Mouse (Mus musculus) spleen, postnatal 10 days (tissue): ENCODE measurements around the gene Gnptg.
A peak's percentile ranks its signal among the peaks of the same experiment; 100 is the strongest.

Experiments
- DNase-seq, 2 experiments: peaks; one replicate each; pipeline ENCODE4 v3.0.0; 2021 to 2022; ENCODE audit warnings: low spot score in 2 of 2

The Gnptg gene

DNA sequence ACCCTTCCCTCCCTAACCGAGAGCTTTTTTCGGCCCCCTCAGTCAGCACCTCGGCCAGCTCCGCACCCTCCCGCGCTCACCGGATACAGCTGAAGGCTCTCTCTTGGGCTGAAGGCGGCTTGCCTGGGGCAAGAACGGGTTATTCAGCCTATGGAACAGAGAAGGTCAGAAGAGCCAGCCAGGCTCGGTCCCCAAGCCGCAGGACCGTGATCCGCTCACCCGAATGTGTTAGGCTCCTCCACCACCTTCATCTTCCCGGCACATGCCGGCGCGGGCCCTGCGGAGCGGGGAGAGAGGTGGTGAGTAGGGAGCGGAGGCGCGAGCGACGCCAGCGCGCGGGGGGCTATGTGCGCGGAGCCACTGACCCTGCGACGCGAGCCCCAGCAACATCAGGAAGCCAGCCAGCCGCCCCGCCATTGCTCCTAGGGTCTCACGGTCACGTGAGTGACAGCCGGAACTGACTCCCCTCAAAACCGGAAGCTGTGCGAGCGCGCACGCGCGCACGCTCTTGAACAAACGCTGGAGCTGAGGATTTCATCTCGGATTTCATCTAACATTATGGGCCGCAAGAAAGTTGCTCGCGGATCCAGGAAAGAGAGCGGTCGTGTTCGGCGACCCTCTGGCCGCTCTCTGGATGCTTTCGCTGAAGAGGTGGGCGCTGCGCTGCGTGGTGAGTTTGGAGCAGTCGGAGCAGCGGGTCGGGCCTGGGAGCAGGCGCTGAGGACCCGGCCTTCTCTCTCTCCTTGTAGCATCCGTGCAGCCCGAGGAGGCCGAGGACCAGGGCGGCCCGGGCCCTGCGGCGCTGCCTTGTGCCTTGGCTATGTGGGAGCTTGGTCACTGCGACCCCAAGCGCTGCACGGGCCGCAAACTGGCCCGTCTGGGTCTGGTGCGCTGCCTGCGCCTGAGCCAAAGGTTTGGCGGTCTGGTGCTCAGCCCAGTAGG, at the start of gene Gnptg, which contains the start of gene Tsr3:
Gene Gnptg, minus strand, starts transcription at position 430 of the 942 bp plus-strand sequence.
Gene Tsr3, plus strand, starts transcription at position 476 of the 942 bp plus-strand sequence.
- peak; percentile 65 to 86 for DNase-seq

DNA sequence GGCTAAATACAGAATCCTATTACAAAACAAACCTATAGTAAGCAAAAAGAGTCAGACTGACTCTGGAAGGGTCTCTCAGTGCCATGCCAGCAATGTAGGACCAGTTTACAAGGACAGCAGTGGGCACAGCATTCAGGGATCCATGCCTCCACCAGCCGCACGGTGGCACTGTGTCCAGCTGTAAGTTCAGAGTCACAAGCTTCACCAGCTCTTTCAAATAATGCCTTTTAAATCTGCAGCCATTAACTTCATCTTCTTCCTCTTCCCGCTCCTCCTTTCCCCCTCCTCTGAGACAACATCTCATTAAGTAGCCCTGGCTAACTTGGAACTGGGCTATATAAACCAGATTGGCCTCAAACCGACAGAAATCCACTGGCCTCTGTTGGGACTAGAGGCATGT, 48.9 kb upstream of the Gnptg start:
- DNase-seq, result peak in 1 of 2 experiments; percentile 70

DNA sequence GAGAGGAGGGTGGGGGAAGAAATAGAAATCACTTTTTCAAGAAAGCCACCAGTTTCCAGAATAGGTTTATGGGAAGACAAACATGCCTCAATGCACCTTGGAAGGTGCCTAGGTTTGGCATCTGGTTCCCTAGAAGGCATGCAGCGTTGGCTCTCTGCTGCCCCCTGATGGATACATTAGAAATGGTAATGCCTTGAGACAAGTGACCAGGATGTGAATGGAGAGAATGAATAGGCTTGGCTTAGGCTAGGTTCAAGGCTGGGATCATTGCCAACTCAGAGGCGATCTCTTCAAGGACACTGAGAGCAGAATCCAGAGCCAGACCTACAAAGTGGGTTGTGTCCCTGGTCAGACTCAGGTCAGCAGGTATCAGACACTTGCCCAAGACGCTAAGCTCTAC, 45.1 kb upstream of the Gnptg start:
- DNase-seq, result peak; percentile 61 to 78

DNA sequence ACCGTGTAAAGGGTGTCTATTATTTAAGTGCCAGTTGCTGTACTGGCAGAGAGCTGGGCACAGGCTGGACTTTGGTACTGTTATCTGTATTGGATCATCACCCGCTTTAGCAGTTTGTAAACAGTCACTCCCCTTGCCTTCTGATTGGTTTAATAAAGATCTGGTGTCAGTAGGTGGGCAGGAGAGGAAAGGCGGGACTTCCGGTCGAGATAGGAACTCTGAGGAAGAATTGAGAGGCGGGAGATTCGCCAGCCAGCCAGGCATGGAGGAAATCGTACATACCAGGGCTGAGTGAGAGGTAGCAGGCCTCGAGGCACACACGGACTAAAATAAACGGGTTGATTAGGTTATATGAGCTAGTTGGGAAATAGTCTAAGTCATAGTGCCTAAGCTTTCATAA, 42.2 kb upstream of the Gnptg start:
- DNase-seq, result peak in 1 of 2 experiments; percentile 68

DNA sequence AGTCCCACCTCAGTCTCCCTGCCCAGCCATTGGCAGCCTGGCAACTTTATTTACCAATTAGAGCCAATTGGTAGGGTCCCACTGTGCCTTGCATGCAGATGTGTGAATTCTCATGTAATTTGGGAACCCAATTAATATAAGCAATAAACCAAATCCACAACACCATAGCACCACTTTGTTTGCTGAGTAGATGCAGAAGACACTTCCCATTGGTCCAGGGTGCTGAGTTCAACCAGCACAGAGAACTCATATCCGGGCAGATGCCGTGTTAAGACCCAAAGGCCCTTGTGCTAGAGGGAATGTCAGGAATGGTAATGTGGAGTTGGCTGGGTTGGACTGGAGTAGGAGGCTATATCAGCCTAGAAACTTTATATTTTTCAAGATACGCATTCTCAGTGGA, 35.9 kb upstream of the Gnptg start:
- no peak for DNase-seq

DNA sequence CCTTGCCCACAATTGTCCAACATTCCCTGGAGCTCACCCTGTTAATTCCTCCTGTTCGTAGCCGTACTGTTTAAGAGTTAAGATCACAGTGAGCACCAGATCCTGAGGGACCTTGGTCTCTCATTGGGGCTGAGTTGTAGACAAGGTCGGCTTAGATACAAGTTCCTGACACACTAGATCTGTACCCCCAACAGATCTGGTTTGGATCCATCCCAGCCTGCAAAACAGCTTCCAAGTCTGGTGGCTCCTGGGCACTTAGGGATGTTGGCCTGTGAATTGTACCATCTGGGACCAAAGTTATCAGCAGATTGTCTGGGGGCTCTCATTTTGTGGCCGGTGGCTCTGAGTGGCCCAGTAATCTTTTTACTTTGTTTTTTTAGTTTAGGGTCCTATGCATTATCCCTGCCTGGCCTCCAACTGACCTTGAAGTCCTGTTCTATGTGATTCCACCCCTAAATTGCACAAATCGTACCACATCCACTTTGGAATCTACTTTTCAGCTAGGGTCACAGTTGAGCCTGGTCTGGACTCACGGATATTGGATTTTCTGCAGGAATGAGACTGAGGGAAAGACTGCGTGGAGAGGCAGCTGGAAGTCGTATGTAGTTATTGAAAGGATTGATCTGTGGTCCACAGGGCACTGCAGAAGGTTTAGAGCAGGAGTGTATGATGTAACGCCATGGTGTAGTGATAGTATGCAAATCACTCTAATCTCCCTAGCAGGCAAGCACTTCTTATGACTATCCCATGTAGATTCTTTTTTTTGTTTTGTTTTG, 34.8 kb upstream of the Gnptg start, which contains the start of gene Ube2i:
Gene Ube2i, minus strand, starts transcription at position 52 of the 776 bp plus-strand sequence.
- no peak for DNase-seq

DNA sequence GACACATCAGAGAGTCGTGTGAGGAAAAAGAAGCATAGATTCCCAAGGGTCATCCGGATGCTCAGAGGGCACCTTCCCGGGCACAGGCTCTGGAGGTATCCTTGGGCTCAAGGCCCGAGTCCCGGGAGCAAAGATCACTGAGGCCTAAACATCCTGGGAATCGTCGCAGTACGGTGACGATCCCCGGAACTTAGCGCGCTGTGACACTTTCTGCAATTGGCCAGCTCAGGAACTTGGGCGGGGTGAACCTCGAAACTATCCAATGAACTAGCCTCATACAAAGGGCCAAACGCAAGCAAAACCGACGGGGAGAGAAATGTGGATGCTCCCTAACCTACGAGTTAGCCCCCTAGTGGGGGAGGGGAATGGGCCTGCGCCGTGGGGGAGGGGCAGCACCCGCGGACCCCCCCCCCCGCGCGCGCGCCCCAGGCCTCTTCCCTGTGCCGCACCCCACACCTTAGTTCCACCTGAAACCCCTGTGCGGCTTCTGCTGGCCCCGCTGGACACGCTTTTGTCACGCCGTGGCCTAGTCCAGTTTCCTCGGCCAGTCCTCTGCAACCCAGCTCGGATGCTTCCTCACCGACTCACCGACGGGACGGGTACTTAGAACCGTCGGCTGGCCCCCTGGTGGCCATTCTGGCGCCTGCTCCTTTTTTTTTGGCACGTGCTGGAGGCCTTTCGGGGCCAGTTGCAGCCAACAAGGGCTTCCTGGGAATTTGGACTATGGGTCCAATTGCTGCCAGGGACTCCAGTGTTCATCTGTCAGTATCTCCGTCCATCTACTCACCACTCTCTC, 34.0 kb upstream of the Gnptg start:
- peak; percentile 85 to 93 for DNase-seq

DNA sequence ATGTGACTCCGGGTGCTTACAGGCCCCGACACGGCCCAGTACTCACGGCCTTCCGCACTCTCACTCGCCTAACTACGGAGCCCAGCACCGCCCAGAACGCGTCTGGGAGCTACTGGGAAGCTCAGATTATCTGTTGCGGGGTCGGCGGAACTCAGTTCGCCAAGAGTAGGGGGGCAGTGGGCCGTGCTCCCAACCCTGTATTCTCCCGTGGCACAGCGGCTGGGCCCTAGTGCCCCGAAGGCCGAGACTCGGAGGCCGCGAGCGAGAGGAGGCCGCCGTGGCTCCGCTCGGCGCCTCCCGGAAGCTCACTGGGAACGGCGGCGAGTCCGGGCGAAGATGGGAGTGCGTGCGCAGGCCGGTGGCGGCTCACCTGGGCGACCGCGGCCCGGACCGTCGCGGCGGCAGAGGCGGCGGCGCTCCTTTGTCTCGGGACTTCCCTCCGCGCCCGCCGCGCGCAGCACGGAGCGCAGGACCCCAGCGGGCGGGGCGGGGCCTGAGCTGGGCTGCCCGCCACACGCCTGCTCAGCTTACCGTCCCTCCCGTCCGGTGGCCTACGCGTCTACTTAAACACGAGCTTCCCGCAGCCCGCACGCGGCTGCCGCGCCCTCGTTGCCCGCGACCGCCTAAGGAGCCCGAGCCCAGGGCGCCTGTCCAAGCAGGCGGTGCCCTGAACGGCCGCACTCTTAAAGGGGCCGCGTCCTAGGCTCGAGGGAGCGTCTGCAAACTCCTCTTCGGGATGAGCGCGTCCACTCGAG, 33.2 kb upstream of the Gnptg start:
- DNase-seq, result peak; percentile 89 to 98

DNA sequence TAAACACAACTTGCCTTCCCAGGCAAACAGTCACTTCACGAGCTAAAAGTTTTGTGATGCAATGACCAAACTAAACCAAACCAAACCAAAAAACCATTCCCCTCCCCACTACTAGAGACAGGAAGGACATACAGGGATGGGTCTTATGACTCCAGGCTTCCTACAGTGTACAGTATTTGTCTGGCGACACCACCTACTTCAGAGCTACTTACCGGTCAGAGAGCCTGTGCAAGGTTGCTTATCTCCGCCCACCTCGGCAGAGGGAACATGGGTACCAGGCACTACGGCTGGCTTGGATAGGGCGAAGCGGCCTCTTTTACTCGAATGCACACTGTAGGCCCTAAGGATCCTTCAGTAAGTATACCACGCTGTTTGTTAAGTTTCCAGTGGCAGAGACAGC, 32.4 kb upstream of the Gnptg start:
- DNase-seq, result peak; percentile 49 to 67

DNA sequence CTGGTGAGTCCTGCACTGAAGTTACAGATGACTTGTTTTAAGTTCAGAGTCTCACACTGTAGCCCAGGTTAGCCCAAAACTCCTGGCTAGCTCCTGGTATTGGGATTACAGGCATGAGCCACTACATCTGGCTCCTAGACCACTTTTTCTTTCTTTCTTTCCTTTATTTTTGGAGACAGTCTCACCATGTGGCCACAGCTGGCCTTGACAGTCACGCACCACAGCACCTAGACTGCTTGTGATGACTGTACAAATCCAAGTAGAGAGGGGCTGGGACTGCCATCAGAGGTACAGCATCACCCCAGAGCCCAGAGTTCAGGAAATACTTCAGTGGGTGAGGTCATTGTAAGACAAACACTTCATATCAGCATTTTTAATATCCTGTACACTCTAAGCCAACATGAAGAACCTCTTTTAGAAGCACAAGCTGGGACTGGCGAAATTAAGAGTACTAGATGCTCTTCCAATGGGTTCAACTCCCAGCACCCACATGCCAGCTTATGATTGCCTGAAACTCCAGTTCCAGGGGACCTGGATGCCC, 30.9 kb upstream of the Gnptg start:
- DNase-seq, result no peak

DNA sequence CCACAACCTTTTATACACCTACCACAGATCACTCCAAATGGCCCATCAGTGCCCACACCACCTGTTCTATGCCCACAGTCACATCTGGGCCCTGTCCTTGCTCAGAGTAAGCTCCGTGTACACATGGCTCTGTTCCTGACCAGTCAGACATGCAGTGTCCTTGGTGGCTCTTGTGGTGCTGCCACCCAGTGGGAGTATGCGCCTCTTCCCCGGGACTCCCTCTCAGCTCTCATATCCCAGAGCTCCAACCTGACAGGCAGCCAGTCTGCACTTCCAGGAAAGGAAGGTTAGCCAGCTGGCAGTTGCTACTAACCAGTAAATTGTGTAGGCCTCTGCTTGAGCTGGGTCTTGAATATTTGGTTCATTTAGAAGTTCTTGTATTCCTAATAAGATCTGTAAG, 24.5 kb upstream of the Gnptg start:
- DNase-seq, result no peak

DNA sequence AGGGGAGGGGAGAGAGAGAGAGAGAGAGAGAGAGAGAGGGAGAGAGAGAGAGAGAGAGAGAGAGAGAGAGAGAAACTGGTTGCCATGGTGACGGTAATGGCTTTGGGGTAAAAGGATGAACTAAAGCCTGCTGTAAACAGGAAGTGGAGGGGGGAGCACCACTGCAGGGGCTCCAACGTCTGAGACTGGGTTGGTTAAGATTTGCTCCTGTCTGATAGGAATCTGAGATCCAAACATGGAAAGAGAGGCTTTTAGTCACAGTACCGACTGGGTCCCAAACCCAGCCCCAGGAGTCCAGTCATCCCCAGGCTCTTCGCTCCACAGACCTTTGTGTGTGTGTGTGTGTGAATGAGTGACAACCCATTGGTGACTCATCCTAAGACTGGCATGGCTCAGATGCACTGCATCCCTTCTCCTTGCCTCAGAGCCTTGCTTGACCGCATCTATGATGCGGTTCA, 17.9 kb upstream of the Gnptg start:
- DNase-seq, result no peak

DNA sequence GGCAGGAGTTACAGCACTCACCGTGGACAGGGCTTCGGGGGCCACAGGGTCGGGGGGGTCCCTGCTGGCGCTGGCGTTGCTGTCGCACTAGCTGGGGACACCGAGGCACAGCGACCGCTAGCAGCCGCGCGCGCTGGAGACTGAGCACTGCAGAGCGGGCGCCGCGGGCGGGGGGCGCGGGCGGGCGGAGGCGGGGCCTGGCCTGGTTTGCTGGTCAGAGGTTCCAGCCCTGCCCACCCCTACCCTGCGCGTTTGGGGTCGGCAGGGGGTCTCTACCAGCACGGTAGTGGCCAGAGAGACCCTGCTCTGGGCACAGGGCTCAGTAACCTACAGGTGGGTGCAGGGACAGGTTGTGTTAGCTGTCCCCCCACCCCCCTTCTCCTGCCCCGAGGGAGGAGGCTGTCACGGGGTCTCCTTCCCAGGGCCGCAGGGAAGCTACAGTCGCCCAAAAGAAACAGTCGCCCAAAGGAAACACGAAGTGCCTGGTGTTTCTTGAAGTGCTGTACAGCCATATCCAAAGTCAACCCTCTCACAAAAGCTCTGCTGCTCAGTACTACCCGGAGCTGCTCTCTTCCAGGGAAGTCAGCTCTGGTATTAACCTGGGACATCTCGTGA, 16.3 kb upstream of the Gnptg start, which contains the start of gene Baiap3:
Gene Baiap3, minus strand, starts transcription at position 225 of the 615 bp plus-strand sequence.
- DNase-seq, result no peak

DNA sequence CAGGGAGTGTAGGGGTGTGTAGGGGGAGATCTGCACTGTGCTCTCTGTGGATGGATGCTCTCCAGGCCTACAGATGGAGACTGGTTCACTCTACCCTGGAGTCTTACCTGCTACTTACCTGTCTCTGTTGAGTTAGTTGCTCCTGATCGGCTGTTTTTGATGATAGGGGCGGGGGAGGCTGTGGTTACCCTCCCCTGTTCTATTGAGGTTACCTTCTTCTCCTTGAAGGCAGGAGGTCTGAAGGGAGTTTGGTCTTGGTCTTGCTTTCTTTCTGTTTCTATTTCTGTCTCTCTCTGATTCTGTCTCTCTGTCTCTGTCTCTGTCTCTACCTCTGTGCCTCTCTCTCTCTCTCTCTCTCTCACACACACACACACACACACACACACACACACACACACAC, 15.2 kb upstream of the Gnptg start:
- no peak for DNase-seq

DNA sequence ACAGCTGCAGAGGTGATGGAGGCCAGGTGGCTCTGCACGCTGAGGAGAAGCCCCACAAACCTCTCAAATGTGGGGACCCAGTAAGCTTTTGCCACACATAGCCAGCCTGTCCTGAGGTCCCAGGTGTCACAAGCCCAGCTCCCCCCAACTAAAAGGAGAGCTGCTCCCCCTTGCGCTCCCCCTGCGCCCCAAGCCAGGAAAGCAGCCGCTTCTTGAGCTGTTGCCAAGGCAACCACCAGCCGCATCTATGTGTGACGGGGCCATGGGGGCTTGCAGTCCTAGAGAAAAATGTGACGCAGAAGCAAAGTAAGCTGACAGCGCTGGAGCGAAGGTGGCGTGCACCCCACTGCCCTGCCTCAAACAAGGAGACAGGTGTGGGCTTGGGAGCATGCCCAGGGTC, 13.8 kb upstream of the Gnptg start:
- no peak for DNase-seq

DNA sequence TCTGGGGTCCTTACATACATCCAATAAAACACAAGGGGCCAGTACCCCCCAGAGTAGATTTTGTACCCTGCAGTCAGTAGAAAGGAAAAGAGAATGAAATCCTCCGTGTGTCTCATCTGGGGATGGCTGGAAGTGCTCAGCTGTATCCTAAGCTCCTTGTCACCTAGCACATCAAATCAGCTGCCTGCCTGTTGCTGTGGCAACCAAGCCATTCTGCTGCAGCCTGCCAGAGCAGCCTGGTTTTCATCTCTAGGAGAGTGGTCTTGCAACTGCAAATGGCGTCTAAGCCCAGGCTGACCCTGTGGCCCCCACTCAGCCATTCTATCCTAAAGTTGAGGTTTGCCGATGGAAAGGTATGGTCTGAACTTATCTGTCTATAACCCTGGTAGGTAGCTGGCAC, 12.7 kb upstream of the Gnptg start:
- DNase-seq, result no peak

DNA sequence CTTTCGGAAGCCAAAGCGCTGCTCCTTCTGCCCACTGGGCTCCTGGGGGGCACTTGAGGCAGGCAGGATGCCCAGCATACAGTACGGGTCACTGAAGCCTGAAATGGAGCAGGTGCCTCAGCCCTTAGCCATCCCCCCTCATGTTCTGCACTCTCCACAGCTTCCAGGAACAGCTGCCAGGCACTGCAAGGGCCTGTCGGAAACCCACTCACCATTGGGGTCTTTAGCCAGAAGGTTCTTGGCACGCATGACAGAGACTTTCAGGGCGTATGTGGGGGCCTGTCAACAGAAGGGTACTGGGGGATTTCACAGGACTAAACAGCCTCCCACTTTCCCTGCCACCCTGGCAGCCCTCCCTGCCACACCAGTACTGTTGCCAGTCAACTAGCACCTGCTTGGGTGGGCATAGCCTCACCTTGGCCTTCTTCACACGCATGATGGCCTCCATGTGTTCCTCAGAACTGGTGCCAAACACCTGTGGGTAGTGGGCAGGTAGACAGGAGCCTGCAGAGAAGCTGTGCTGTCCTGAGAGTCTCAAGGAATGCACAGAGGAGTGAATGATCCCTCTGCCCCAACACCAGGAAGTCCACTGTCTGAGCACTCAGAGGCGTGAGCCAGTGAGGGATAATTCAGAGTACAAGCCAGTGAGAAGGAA, 10.4 kb upstream of the Gnptg start:
- no peak for DNase-seq

DNA sequence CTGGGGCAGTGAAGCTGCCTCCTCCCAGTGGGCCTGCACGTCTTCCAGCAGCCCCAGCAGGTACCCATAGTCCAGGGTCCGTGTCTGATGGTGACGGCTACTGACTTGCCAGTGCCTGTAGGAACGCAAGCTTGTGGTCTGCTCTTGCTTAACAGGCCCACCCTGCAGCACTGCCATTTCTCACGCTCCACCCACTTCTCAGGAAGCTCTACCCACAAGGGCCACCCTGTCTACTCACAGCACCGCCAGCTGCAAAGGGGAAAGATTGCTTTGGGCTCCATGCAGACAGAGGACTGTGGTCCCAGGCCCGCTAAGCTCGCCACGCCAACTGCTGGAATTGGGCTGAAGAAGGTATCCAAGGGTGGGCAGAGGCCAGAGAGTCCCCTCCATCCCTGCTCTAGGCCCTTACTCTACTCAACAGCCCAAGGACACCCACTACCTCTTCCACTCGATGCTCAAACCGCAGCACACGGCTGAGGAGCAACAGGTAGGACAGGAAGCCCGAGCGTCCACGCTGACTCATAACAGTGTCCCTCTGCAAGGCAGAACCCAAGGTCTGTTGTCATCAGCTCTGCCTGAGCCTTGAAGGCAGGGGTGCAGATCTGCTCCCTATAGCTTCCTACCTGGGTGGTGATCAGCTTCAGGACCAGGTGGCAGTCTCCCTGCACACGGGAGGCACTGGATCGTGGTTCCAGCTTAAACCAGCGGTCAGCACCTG, 8.3 kb upstream of the Gnptg start:
- DNase-seq, result no peak

DNA sequence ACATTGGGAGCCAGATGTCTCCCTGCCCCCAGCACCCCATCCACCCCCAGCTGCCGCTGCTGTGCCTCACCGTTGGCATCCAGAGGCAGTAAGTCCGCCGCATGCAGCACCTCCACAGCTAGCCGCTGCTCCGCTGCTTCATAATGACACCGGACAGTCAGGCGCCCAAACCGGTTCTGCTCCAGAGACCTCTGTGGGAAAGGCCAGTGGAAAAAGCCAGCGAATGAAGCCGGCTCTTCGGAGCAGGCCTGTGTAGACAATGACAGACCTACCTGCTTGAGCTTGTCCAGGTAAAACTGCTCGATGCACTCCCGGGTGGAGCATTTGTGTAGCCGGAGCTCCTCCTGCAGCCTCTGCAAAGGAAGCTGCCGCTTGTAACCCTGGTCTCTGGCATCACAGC, 4.3 kb upstream of the Gnptg start:
- DNase-seq, result no peak
